Mouse (Mus musculus) layer of hippocampus, adult 2 months (tissue): ENCODE results near the gene Ccdc82. TPM values are rescaled to one million over a fixed set of nuclear protein-coding genes. Genes with fewer than 3 reads are reported as not detected.
A peak's percentile ranks its signal among the peaks of the same experiment; 100 is the strongest.

Experiments
- DNase-seq, 2 experiments: peaks; one replicate each; pipeline ENCODE4 v3.0.0; 2022; ENCODE audit warnings: low spot score in 2 of 2
- H3K27ac ChIP-seq: fragments of 200-600 bp; 2 replicates; pipeline ENCODE4 v1.8.1; 2022
- H3K4me3 ChIP-seq: fragments of 200-600 bp; 2 replicates; pipeline ENCODE4 v1.8.1; 2022; ENCODE audit warnings: mild to moderate bottlenecking
- CTCF ChIP-seq: fragments of 200-600 bp; conservative IDR thresholded peaks from 2 replicates; pipeline ENCODE4 v1.8.1; 2022; ENCODE audit warnings: antibody characterized with exemption, mild to moderate bottlenecking, moderate library complexity
- total RNA-seq, 2 experiments: library from RNA; stranded (reverse); gene quantifications; 2 replicates each; pipeline ENCODE4 v1.2.3; 2021

The Ccdc82 gene
- total RNA-seq, 2 experiments from 2014 or later = 14.1 to 17.9 TPM

DNA sequence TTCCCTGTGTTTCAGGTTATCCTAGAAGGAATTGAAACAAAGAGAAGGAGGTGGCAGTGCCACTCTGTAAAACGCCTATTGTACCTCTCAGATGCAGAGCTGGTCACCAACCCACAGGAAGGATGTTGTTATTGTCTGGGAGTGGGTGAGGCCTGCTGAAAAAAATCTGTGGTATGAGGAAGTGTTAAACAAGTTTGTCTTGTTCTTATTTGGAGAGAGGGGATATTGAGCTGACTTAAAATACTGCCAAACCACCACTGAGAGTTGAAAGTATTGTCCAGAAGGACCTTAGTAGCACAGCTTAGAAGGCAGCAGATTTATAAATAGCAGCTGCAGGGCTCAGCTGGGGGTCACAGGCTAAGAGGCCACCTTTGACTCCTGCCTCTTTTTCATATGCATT, 76.9 kb downstream of the Ccdc82 start:
- TF ChIP-seq CTCF = no peak

More for the DNA sequence above, 76.9 kb downstream of the Ccdc82 start:
- Histone ChIP-seq H3K4me3 (no peak overlapping the region), H3K27ac (peak overlapping the region; percentile 67)
- no peak for DNase-seq

Other genes starting within 250 kb of the Ccdc82 start
- gene Jrkl, start 1.1 kb upstream of the Ccdc82 start, total RNA-seq = 1 to 10 TPM; 8.6 to 9.2 TPM
- gene Maml2, start 51.0 kb downstream of the Ccdc82 start, total RNA-seq = 10 to 100 TPM; 26.1 to 34.6 TPM
- not detected for gene Gm17571, start 199.8 kb downstream of the Ccdc82 start, total RNA-seq